Mouse (Mus musculus) G1E (cell line): ENCODE measurements around the gene Slc25a19.

Experiments
- CTCF ChIP-seq: IDR thresholded peaks from 2 replicates; pipeline ENCODE4 v1.5.1; 2012; ENCODE audit warnings: low read depth, low read length, inconsistent platforms, mixed read lengths
- GATA1 ChIP-seq: IDR thresholded peaks from 2 replicates; pipeline ENCODE4 v1.6.1; 2012; ENCODE audit warnings: borderline replicate concordance, low read length, inconsistent platforms, mixed read lengths
- GATA2 ChIP-seq: IDR thresholded peaks from 2 replicates; pipeline ENCODE4 v1.6.1; 2012; ENCODE audit warnings: low read depth, low read length, inconsistent platforms, borderline replicate concordance
- POLR2AphosphoS5 ChIP-seq: IDR thresholded peaks from 2 replicates; pipeline ENCODE4 v1.6.1; 2012; ENCODE audit warnings: low read depth, low read length, inconsistent platforms; ENCODE audit not compliant: insufficient replicate concordance
- TAL1 ChIP-seq: conservative IDR thresholded peaks from 2 replicates; pipeline ENCODE4 v1.6.1; 2012; ENCODE audit warnings: low read depth, low read length, inconsistent platforms, mixed read lengths

GRCm38 (mm10) chr11:115618001-115618400 lies 10.1 kb downstream of the Slc25a19 start:
- TF ChIP-seq CTCF (no peak), TAL1 (no peak), GATA1 (no peak), GATA2 (no peak), POLR2AphosphoS5 (no peak)
